8 mouse cellular contexts compared by ENCODE assay signal in the genomic region with DNA sequence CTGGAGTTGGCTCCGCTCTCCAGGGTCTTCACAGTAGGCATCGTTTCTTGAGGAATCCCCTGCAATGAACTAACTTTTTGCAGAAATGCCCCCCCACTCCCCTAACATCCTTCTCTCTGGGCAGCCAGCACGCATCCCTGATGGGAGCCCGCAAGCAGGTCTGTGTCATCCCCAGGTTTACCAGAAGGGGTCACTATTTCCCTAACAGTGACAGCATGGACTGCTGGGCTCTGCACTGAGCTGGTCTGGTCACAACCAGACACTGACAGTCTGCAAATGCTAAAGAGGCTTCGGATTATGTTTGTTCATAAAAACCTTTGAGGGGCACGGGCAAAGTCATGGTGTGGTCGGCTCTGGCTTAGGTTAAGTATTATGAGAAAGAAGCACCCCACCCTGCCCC.
A peak's percentile ranks its signal among the peaks of the same experiment; 100 is the strongest.
DNase-seq lines count a peak whose midpoint lies in the region; ATAC-seq lines count a peak whose summit lies in the region.

No protein-coding gene starts in this region.

- H3K27me3 ChIP-seq in intestine, embryonic 16.5 days (replicated peaks; ENCODE audit: control insufficient read depth, insufficient read depth, low read length), result no peaks in the 10 kb centered on the region
- no peaks in the 10 kb centered on the region for H3K27me3 ChIP-seq in midbrain, embryonic 11.5 days (ENCODE audit: control insufficient read depth, insufficient read depth, low read length)

- peak; percentile 85 for ATAC-seq in intestine, embryonic 16.5 days
- peak; percentile 89 for ATAC-seq in midbrain, embryonic 11.5 days (ENCODE audit: low FRiP score)

- H3K36me3 ChIP-seq in intestine, embryonic 16.5 days (ENCODE audit: control insufficient read depth, insufficient read depth, low read length), result no peaks in the 10 kb centered on the region
- no peaks in the 10 kb centered on the region for H3K36me3 ChIP-seq in midbrain, embryonic 11.5 days (ENCODE audit: control insufficient read depth, insufficient read depth, low read length)

- no peak overlapping the region for H3K4me2 ChIP-seq in intestine, embryonic 16.5 days (ENCODE audit: low read depth, low read length)
- H3K4me2 ChIP-seq in midbrain, embryonic 11.5 days, result no peak overlapping the region

- 15% methylated on average over 7 of the region's 7 CpGs for WGBS in intestine, embryonic 16.5 days
- WGBS in midbrain, embryonic 11.5 days, result 23% methylated on average over 7 of the region's 7 CpGs

- no peak overlapping the region for H3K4me3 ChIP-seq in intestine, embryonic 16.5 days (ENCODE audit: low read length)
- no peak overlapping the region for H3K4me3 ChIP-seq in midbrain, embryonic 11.5 days (ENCODE audit: low read depth, low read length)

- H3K27ac ChIP-seq in intestine, embryonic 16.5 days (ENCODE audit: low read length), result no peak overlapping the region
- H3K27ac ChIP-seq in midbrain, embryonic 11.5 days (ENCODE audit: low read depth, low read length), result no peak overlapping the region

- peaks cover 4% of the 10 kb centered on the region; the same call in 1 of the 2 replicates for H3K4me1 ChIP-seq in intestine, embryonic 16.5 days (ENCODE audit: control insufficient read depth, insufficient read depth, low read length)
- no peaks in the 10 kb centered on the region for H3K4me1 ChIP-seq in midbrain, embryonic 11.5 days (ENCODE audit: control insufficient read depth, insufficient read depth, low read length)

- peak; percentile 52 to 69 for DNase-seq in urinary bladder, adult 18-20 months (ENCODE audit: low spot score in 2 of 2)
- no peak for DNase-seq in urinary bladder, postnatal 10 days (ENCODE audit: low spot score)
- peak; percentile 86 for DNase-seq in embryo, embryonic 11 days
- DNase-seq in gastrocnemius, postnatal 25 days, result peak; percentile 57
- DNase-seq in left cerebral cortex, postnatal 14 days (ENCODE audit: low spot score in 2 of 2), result peak; percentile 91
- DNase-seq in midbrain, embryonic 11.5 days (ENCODE audit: low spot score, missing footprints), result peak; percentile 97
- DNase-seq in skeletal muscle tissue, adult 2 months (ENCODE audit: low read depth, low spot score), result peak; percentile 65

- H3K9me3 ChIP-seq in intestine, embryonic 16.5 days (ENCODE audit: control insufficient read depth, low read length), result no peaks in the 10 kb centered on the region
- no peaks in the 10 kb centered on the region for H3K9me3 ChIP-seq in midbrain, embryonic 11.5 days (ENCODE audit: control insufficient read depth, low read length)

- no peak overlapping the region for H3K9ac ChIP-seq in intestine, embryonic 16.5 days (ENCODE audit: low read depth, low read length)
- no peak overlapping the region for H3K9ac ChIP-seq in midbrain, embryonic 11.5 days (ENCODE audit: low read length)

- intact Hi-C loops in left cerebral cortex, postnatal 14 days (cut with DNase I), result loop anchor here (2.0 to 5.0 kb wide), 2 partner anchors 121 to 261 kb away; no protein-coding TSS in a partner anchor
